Mouse (Mus musculus): ENCODE results near the gene Ggt7. TPM values are rescaled to one million over a fixed set of nuclear protein-coding genes. Genes with fewer than 3 reads are reported as not detected.
A peak's percentile ranks its signal among the peaks of the same experiment; 100 is the strongest.
"Not testable (repeated sequence)": the region's sequence is repeated elsewhere in the genome, so short reads cannot be mapped to it uniquely, and the experiment has no call there.

Ggt7 gene
- total RNA-seq, 4 experiments from 2014 or later = 3.6 to 9.0 (median 6.3) TPM

- no peak for DNase-seq
Observed at GRCm38 (mm10) chr2:155507721-155508470, 10.1 kb downstream of the Ggt7 start.

GRCm38 (mm10) chr2:155505811-155506210, 12.2 kb downstream of the Ggt7 start:
- no peak for DNase-seq

GRCm38 (mm10) chr2:155504440-155505355, 13.3 kb downstream of the Ggt7 start:
- no peak for DNase-seq

- no peak for DNase-seq
Observed at GRCm38 (mm10) chr2:155502596-155502995, 15.4 kb downstream of the Ggt7 start.

GRCm38 (mm10) chr2:155490998-155491397, 27.0 kb downstream of the Ggt7 start:
- DNase-seq = no peak

GRCm38 (mm10) chr2:155482021-155482420, 36.0 kb downstream of the Ggt7 start:
- no peak for DNase-seq

- peak; percentile 31 for DNase-seq
Observed at GRCm38 (mm10) chr2:155473570-155474088, 44.4 kb downstream of the Ggt7 start, which contains the start of gene Ncoa6. Ncoa6 (minus strand) TSS chr2:155473894.

GRCm38 (mm10) chr2:155472671-155473569, 45.1 kb downstream of the Ggt7 start:
- DNase-seq = peak; percentile 34

GRCm38 (mm10) chr2:155466861-155467260, 51.2 kb downstream of the Ggt7 start:
- DNase-seq = no peak

GRCm38 (mm10) chr2:155453591-155453990, 64.4 kb downstream of the Ggt7 start:
- DNase-seq = no peak

- DNase-seq = no peak
Observed at GRCm38 (mm10) chr2:155451256-155451655, 66.8 kb downstream of the Ggt7 start.

- not testable (repeated sequence) for DNase-seq
Observed at GRCm38 (mm10) chr2:155447906-155448305, 70.1 kb downstream of the Ggt7 start.

- no peak for DNase-seq
Observed at GRCm38 (mm10) chr2:155443446-155443845, 74.6 kb downstream of the Ggt7 start.

GRCm38 (mm10) chr2:155442916-155443315, 75.1 kb downstream of the Ggt7 start:
- DNase-seq = no peak

Other genes with a start within 250 kb of the Ggt7 start
- 100 to 1,000 TPM; 298 to 859 (median 554) TPM for gene Map1lc3a, start 241.9 kb downstream of the Ggt7 start, total RNA-seq (2022)
- gene Pigu, start 160.8 kb downstream of the Ggt7 start, total RNA-seq (2022) = 10 to 100 TPM; 31.3 to 50.4 (median 38.7) TPM
- 100 to 1,000 TPM; 182 to 291 (median 250) TPM for gene Trp53inp2, start 137.2 kb downstream of the Ggt7 start, total RNA-seq (2022)
- 10 to 100 TPM; 39.0 to 65.5 (median 49.2) TPM for gene Ncoa6, start 44.3 kb downstream of the Ggt7 start, total RNA-seq (2022)
- 10 to 100 TPM; 41.7 to 70.9 (median 65.8) TPM for gene Acss2, start 289 bp downstream of the Ggt7 start, total RNA-seq (2022)
- 10 to 100 TPM; 57.8 to 78.0 (median 72.3) TPM for gene Gss, start 74.6 kb upstream of the Ggt7 start, total RNA-seq (2022)
- under 1 TPM; 0.15 to 0.46 (median 0.22) TPM for gene Myh7b, start 93.0 kb upstream of the Ggt7 start, total RNA-seq (2022)
- gene Trpc4ap, start 174.1 kb upstream of the Ggt7 start, total RNA-seq (2022) = 100 to 1,000 TPM; 137 to 164 (median 150) TPM
- 10 to 100 TPM; 41.1 to 65.1 (median 54.5) TPM for gene Edem2, start 211.2 kb upstream of the Ggt7 start, total RNA-seq (2022)
- gene Gm17581, start 217.6 kb upstream of the Ggt7 start, total RNA-seq (2022) = not detected
- gene Procr, start 232.9 kb upstream of the Ggt7 start, total RNA-seq (2022) = 10 to 100 TPM; 26.6 to 47.2 (median 39.0) TPM

Data from adrenal gland, adult 8-10 months (tissue).